Mouse (Mus musculus): Measurements from ENCODE around the gene Mrpl1.

The Mrpl1 gene

GRCm38 (mm10) chr5:96308086-96308485, 98.8 kb downstream of the Mrpl1 start:
- in situ Hi-C loops (cut with MseI, MboI) = no loop called here

- in situ Hi-C loops (cut with MseI, MboI) = no loop called here
Observed at GRCm38 (mm10) chr5:96308645-96309044, 99.4 kb downstream of the Mrpl1 start.

GRCm38 (mm10) chr5:96309566-96309965, 100.3 kb downstream of the Mrpl1 start:
- in situ Hi-C loops (cut with MseI, MboI) = no loop called here

GRCm38 (mm10) chr5:96311677-96312076, 102.4 kb downstream of the Mrpl1 start:
- in situ Hi-C loops (cut with MseI, MboI) = no loop called here

Measured in mouse trophoblast stem cell (cell line).